Mouse (Mus musculus): Measurements from ENCODE around the gene Zfp955b.

- TF ChIP-seq POLR2A (IDR thresholded peaks at IDR 0.05; ENCODE audit: insufficient read depth, low read depth, low read length) (no peak), CTCF (IDR thresholded peaks at IDR 0.05) (no peak)
Observed at GRCm38 (mm10) chr17:33264376-33264775, 25.0 kb upstream of the Zfp955b start, which contains the start of gene Olfr63.
